Mouse (Mus musculus) CH12.LX (cell line): ENCODE results near the gene H2-M10.3. TPM values are rescaled to one million over a fixed set of nuclear protein-coding genes. Genes with fewer than 3 reads are reported as not detected.
"Not testable (repeated sequence)": the region's sequence is repeated elsewhere in the genome, so short reads cannot be mapped to it uniquely, and the experiment has no call there.

Source experiments
- DNase-seq: peaks from one replicate; pipeline ENCODE4 v3.0.0-alpha.2; 2013; ENCODE audit errors: extremely low read depth
- H3K27ac ChIP-seq: 2 replicates; pipeline ENCODE4 v1.5.1; 2012; ENCODE audit warnings: low read depth, mild to moderate bottlenecking, control low read depth, moderate library complexity; ENCODE audit not compliant: insufficient read depth
- H3K27me3 ChIP-seq: replicated peaks from 2 replicates; pipeline ENCODE3; 2012; ENCODE audit warnings: inconsistent platforms
- H3K36me3 ChIP-seq, 2 experiments: replicated peaks in 1 of 2; 2 replicates each; pipeline versions ENCODE3 to v1.6.1; 2012; ENCODE audit warnings: inconsistent platforms in 1 of 2, low read length in 1 of 2, mild to moderate bottlenecking in 1 of 2, mixed read lengths in 1 of 2, moderate library complexity in 1 of 2; ENCODE audit not compliant: control insufficient read depth in 1 of 2, insufficient read depth in 1 of 2
- H3K4me1 ChIP-seq, 2 experiments: 2 replicates each; pipeline ENCODE4 v1.6.1; 2012; ENCODE audit warnings: inconsistent platforms in 1 of 2, moderate library complexity in 1 of 2; ENCODE audit not compliant: insufficient read depth in 2 of 2, control insufficient read depth in 1 of 2
- H3K4me2 ChIP-seq: 2 replicates; pipeline ENCODE4 v1.6.1; 2012; ENCODE audit warnings: low read depth, mild to moderate bottlenecking, control low read depth; ENCODE audit not compliant: poor library complexity, insufficient read depth, severe bottlenecking
- H3K4me3 ChIP-seq, 3 experiments: fragments of 150-350 bp in 1 of 3; sonication (generic) in 1 of 3; replicated peaks in 1 of 3; 2 replicates each; pipeline versions ENCODE3 to v1.5.1; 2011 to 2012; ENCODE audit warnings: low read depth in 2 of 3, low read length in 2 of 3, mild to moderate bottlenecking in 2 of 3, moderate library complexity in 2 of 3, control low read depth in 1 of 3, improper control_type of control experiment in 1 of 3, inconsistent platforms in 1 of 3, mixed read lengths in 1 of 3; ENCODE audit not compliant: poor library complexity in 1 of 3
- H3K79me2 ChIP-seq: replicated peaks from 2 replicates; pipeline ENCODE4 v1.6.1; 2012; ENCODE audit warnings: mild to moderate bottlenecking, moderate library complexity; ENCODE audit not compliant: control insufficient read depth, poor library complexity, insufficient read depth, severe bottlenecking; ENCODE audit errors: extremely low read depth
- H3K9ac ChIP-seq: 2 replicates; pipeline ENCODE4 v1.6.1; 2012; ENCODE audit warnings: low read depth, mild to moderate bottlenecking, control low read depth, moderate library complexity; ENCODE audit not compliant: insufficient read depth
- H3K9me3 ChIP-seq: replicated peaks from 2 replicates; pipeline ENCODE3; 2012; ENCODE audit warnings: low read length, inconsistent platforms, mixed read lengths
- CHD1 ChIP-seq: IDR thresholded peaks from 2 replicates; pipeline ENCODE4 v1.6.1; 2012; ENCODE audit warnings: low read depth, low read length, improper control_type of control experiment, inconsistent platforms
- CTCF ChIP-seq, 2 experiments: IDR thresholded peaks in 1 of 2; conservative IDR thresholded peaks in 1 of 2; 2 replicates each; pipeline ENCODE4 v1.5.1; 2011 to 2012; ENCODE audit warnings: low read depth in 2 of 2, low read length in 2 of 2, improper control_type of control experiment in 1 of 2, inconsistent platforms in 1 of 2, mild to moderate bottlenecking in 1 of 2, moderate library complexity in 1 of 2
- E2F4 ChIP-seq: IDR thresholded peaks from 2 replicates; pipeline ENCODE4 v1.6.1; 2011; ENCODE audit warnings: low read depth, low read length, improper control_type of control experiment; ENCODE audit not compliant: insufficient replicate concordance
- EP300 ChIP-seq: IDR thresholded peaks from 2 replicates; pipeline ENCODE4 v1.6.1; 2011; ENCODE audit warnings: low read length, improper control_type of control experiment
- JUN ChIP-seq: IDR thresholded peaks from 2 replicates; pipeline ENCODE4 v1.6.1; 2011; ENCODE audit warnings: low read depth, mild to moderate bottlenecking, low read length, improper control_type of control experiment, moderate library complexity; ENCODE audit not compliant: insufficient read depth
- KAT2A ChIP-seq: IDR thresholded peaks from 2 replicates; pipeline ENCODE4 v1.6.1; 2012; ENCODE audit warnings: low read length, improper control_type of control experiment, inconsistent platforms; ENCODE audit not compliant: insufficient replicate concordance
- MAFK ChIP-seq: IDR thresholded peaks from 2 replicates; pipeline ENCODE4 v1.6.1; 2011; ENCODE audit warnings: low read length, improper control_type of control experiment; ENCODE audit not compliant: insufficient replicate concordance
- MAZ ChIP-seq: IDR thresholded peaks from 2 replicates; pipeline ENCODE4 v1.6.1; 2012; ENCODE audit warnings: low read depth, mild to moderate bottlenecking, inconsistent platforms, low read length, improper control_type of control experiment, moderate library complexity
- POLR2A ChIP-seq: IDR thresholded peaks from 2 replicates; pipeline ENCODE4 v1.6.1; 2011; ENCODE audit warnings: low read depth, mild to moderate bottlenecking, improper control_type of control experiment, low read length
- POLR2AphosphoS2 ChIP-seq: IDR thresholded peaks from 2 replicates; pipeline ENCODE4 v1.6.1; 2011; ENCODE audit warnings: low read depth, low read length, improper control_type of control experiment
- RAD21 ChIP-seq: IDR thresholded peaks from 2 replicates; pipeline ENCODE4 v1.6.1; 2011; ENCODE audit warnings: low read depth, mild to moderate bottlenecking, low read length, improper control_type of control experiment, moderate library complexity
- SMC3 ChIP-seq: IDR thresholded peaks from 2 replicates; pipeline ENCODE4 v1.6.1; 2011; ENCODE audit warnings: low read depth, low read length, improper control_type of control experiment
- TBP ChIP-seq: conservative IDR thresholded peaks from 2 replicates; pipeline ENCODE4 v1.6.1; 2011; ENCODE audit warnings: low read depth, low read length, improper control_type of control experiment
- TCF12 ChIP-seq: IDR thresholded peaks from 2 replicates; pipeline ENCODE4 v1.6.1; 2014; ENCODE audit warnings: low read depth, mild to moderate bottlenecking, inconsistent platforms, low read length, improper control_type of control experiment
- USF2 ChIP-seq: conservative IDR thresholded peaks from 2 replicates; pipeline ENCODE4 v1.6.1; 2011; ENCODE audit warnings: low read depth, low read length, improper control_type of control experiment
- dilution Hi-C: fragments of 300-500 bp; cut with MboI; formaldehyde crosslinking; loops from 2 replicates; pipeline ENCODE4 v1.14.3; 2020; ENCODE audit warnings: low sequenced_read_pairs; ENCODE audit not compliant: extremely low pct_unique_long_range_greater_than_20kb, extremely low pct_ligation_motif_present
- in situ Hi-C: fragments of 300-500 bp; cut with MboI; formaldehyde crosslinking; loops from 3 replicates; pipeline ENCODE4 v1.14.3; 2019; ENCODE audit warnings: low sequenced_read_pairs, low pct_ligation_motif_present, low pct_unique_long_range_greater_than_20kb, mixed read lengths
- polyA plus RNA-seq: library from polyadenylated mRNA; unstranded; fragments of >175 nt; gene quantifications from 2 replicates; pipeline ENCODE4 v1.2.1, GENCODE M21; 2012; ENCODE audit warnings: low read depth; ENCODE audit not compliant: insufficient read length
- total RNA-seq, 2 experiments: library from RNA; depleted of rRNA; stranded (reverse); fragments of 300-350 nt in 1 of 2; fragments of >200 nt in 1 of 2; gene quantifications; 2 replicates each; pipeline ENCODE4 v1.2.3; 2012 to 2014

H2-M10.3 gene
- total and polyA plus RNA-seq, 3 experiments: 0.13 TPM; not detected in 2

DNA sequence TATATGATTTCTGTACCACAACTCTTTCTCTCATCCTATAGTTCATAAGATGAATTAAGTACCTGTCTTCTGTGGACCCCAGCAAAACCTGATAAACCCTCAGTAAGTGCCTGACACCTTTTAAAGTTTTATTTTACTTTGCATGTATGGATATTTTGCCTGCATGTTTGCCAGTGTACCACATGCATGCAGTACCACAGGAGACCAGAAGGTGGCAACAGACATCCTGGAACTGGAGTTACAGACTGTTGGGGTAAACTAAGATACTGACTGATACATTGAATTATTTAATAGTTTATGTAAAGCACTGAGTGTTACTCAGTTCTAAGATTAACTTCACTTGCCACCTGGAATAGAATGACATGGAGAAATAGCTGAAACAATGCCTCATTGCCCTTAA, 10.7 kb downstream of the H2-M10.3 start:
- peaks cover 31% of the 10 kb centered on the region for H3K27me3 ChIP-seq
- H3K79me2 ChIP-seq, H3K4me3 ChIP-seq, H3K9ac ChIP-seq, H3K36me3 ChIP-seq, H3K9me3 ChIP-seq, H3K4me2 ChIP-seq, H3K4me1 ChIP-seq, dilution Hi-C loops, H3K27ac ChIP-seq: not testable (repeated sequence)
- in situ Hi-C loops: loop anchor here (25.0 kb wide), 1 partner anchor 430 kb away; no protein-coding TSS in a partner anchor
- DNase-seq: peak; percentile 19
- TF ChIP-seq SMC3 (peak; percentile 60), RAD21 (peak; percentile 40), CTCF (conservative IDR thresholded peaks at IDR 0.05 in 1 of 2, IDR thresholded peaks at IDR 0.05 in 1 of 2; ENCODE audit: low read depth in 2 of 2, low read length in 2 of 2) (peak; percentile 49 to 63; a peak in 3 of 4 replicates)

DNA sequence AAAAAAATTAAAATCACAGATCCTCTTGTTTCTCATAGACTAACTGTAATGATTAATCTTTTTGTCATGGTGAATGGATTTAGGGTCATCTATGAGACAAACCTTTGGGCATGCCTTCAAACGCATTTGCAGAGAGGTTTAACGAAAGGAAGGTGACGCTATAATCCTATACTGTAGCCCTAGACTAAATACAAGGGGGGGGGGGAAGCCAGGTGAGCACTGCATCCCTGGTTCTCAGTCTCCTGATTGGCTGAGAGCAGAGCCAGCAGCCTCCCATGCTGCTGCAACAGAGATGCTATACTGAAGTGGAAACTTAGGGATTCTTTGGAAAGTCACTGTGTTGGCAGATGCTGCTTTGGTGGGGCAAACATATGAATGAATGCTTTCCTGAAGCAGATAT, 12.5 kb downstream of the H2-M10.3 start:
- peaks cover 27% of the 10 kb centered on the region for H3K27me3 ChIP-seq
- dilution Hi-C loops (no loop called here), in situ Hi-C loops (loop anchor here (25.0 kb wide), 1 partner anchor 432 kb away; no protein-coding TSS in a partner anchor)
- no peaks in the 10 kb centered on the region for H3K9me3 ChIP-seq
- TF ChIP-seq POLR2A (no peak), JUN (no peak), EP300 (no peak), CHD1 (no peak), KAT2A (no peak), TBP (no peak), MAFK (no peak), TCF12 (no peak), POLR2AphosphoS2 (no peak), MAZ (no peak), USF2 (no peak), RAD21 (no peak), E2F4 (no peak)
- H3K4me3 ChIP-seq: no peak overlapping the region
- DNase-seq: no peak
- no peaks in the 10 kb centered on the region for H3K36me3 ChIP-seq
- no peak overlapping the region for H3K9ac ChIP-seq
- H3K4me1 ChIP-seq: no peaks in the 10 kb centered on the region
- H3K79me2 ChIP-seq: no peaks in the 10 kb centered on the region
- no peak overlapping the region for H3K27ac ChIP-seq
- H3K4me2 ChIP-seq: no peak overlapping the region

DNA sequence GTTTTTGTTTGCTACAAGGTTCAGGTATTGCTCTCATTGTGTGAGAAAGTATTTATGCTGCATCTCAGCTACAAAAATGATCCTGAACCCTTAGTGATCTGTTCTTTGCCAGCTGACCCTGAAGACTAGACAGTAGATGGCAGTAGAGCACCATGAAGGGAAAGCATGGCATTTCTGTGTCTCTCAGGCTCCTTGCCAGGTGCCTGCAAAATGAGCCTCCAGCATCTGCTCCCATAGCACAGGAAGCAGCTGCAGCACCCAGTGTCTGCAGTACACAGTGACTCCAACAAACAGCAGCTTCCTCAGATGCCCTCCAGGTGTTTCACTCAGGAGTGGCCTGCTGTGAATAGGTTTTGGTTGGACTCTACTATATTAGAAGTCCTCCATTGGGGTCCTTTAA, 12.9 kb downstream of the H2-M10.3 start:
- H3K4me2 ChIP-seq, H3K4me3 ChIP-seq, dilution Hi-C loops, H3K36me3 ChIP-seq, H3K9me3 ChIP-seq, H3K4me1 ChIP-seq, H3K9ac ChIP-seq, H3K27ac ChIP-seq, H3K79me2 ChIP-seq: not testable (repeated sequence)
- TF ChIP-seq SMC3 (peak; percentile 41), RAD21 (peak; percentile 42), CTCF (conservative IDR thresholded peaks at IDR 0.05 in 1 of 2, IDR thresholded peaks at IDR 0.05 in 1 of 2; ENCODE audit: low read depth in 2 of 2, low read length in 2 of 2) (peak in 1 of 2 experiments; percentile 57; a peak in 2 of 4 replicates)
- H3K27me3 ChIP-seq: peaks cover 24% of the 10 kb centered on the region
- DNase-seq: peak; percentile 28
- in situ Hi-C loops: loop anchor here (25.0 kb wide), 1 partner anchor 432 kb away; no protein-coding TSS in a partner anchor
